Mouse (Mus musculus) CH12.LX (cell line): Measurements from ENCODE around the gene Psg25. TPM values are rescaled to one million over a fixed set of nuclear protein-coding genes. Genes with fewer than 3 reads are reported as not detected.

Experiments used
- DNase-seq: peaks from one replicate; pipeline ENCODE4 v3.0.0-alpha.2; 2013; ENCODE audit errors: extremely low read depth
- H3K27ac ChIP-seq: 2 replicates; pipeline ENCODE4 v1.5.1; 2012; ENCODE audit warnings: low read depth, mild to moderate bottlenecking, control low read depth, moderate library complexity; ENCODE audit not compliant: insufficient read depth
- H3K27me3 ChIP-seq: replicated peaks from 2 replicates; pipeline ENCODE3; 2012; ENCODE audit warnings: inconsistent platforms
- H3K36me3 ChIP-seq, 2 experiments: replicated peaks in 1 of 2; 2 replicates each; pipeline versions ENCODE3 to v1.6.1; 2012; ENCODE audit warnings: inconsistent platforms in 1 of 2, low read length in 1 of 2, mild to moderate bottlenecking in 1 of 2, mixed read lengths in 1 of 2, moderate library complexity in 1 of 2; ENCODE audit not compliant: control insufficient read depth in 1 of 2, insufficient read depth in 1 of 2
- H3K4me1 ChIP-seq, 2 experiments: 2 replicates each; pipeline ENCODE4 v1.6.1; 2012; ENCODE audit warnings: inconsistent platforms in 1 of 2, moderate library complexity in 1 of 2; ENCODE audit not compliant: insufficient read depth in 2 of 2, control insufficient read depth in 1 of 2
- H3K4me2 ChIP-seq: 2 replicates; pipeline ENCODE4 v1.6.1; 2012; ENCODE audit warnings: low read depth, mild to moderate bottlenecking, control low read depth; ENCODE audit not compliant: poor library complexity, insufficient read depth, severe bottlenecking
- H3K4me3 ChIP-seq, 3 experiments: fragments of 150-350 bp in 1 of 3; sonication (generic) in 1 of 3; replicated peaks in 1 of 3; 2 replicates each; pipeline versions ENCODE3 to v1.5.1; 2011 to 2012; ENCODE audit warnings: low read depth in 2 of 3, low read length in 2 of 3, mild to moderate bottlenecking in 2 of 3, moderate library complexity in 2 of 3, control low read depth in 1 of 3, improper control_type of control experiment in 1 of 3, inconsistent platforms in 1 of 3, mixed read lengths in 1 of 3; ENCODE audit not compliant: poor library complexity in 1 of 3
- H3K79me2 ChIP-seq: replicated peaks from 2 replicates; pipeline ENCODE4 v1.6.1; 2012; ENCODE audit warnings: mild to moderate bottlenecking, moderate library complexity; ENCODE audit not compliant: control insufficient read depth, poor library complexity, insufficient read depth, severe bottlenecking; ENCODE audit errors: extremely low read depth
- H3K9ac ChIP-seq: 2 replicates; pipeline ENCODE4 v1.6.1; 2012; ENCODE audit warnings: low read depth, mild to moderate bottlenecking, control low read depth, moderate library complexity; ENCODE audit not compliant: insufficient read depth
- H3K9me3 ChIP-seq: replicated peaks from 2 replicates; pipeline ENCODE3; 2012; ENCODE audit warnings: low read length, inconsistent platforms, mixed read lengths
- CHD1 ChIP-seq: IDR thresholded peaks from 2 replicates; pipeline ENCODE4 v1.6.1; 2012; ENCODE audit warnings: low read depth, low read length, improper control_type of control experiment, inconsistent platforms
- CHD2 ChIP-seq: IDR thresholded peaks from 2 replicates; pipeline ENCODE4 v1.6.1; 2011; ENCODE audit warnings: low read length, improper control_type of control experiment
- ETS1 ChIP-seq: conservative IDR thresholded peaks from 2 replicates; pipeline ENCODE4 v1.6.1; 2012; ENCODE audit warnings: low read depth, mild to moderate bottlenecking, inconsistent platforms, low read length, improper control_type of control experiment, moderate library complexity
- JUN ChIP-seq: IDR thresholded peaks from 2 replicates; pipeline ENCODE4 v1.6.1; 2011; ENCODE audit warnings: low read depth, mild to moderate bottlenecking, low read length, improper control_type of control experiment, moderate library complexity; ENCODE audit not compliant: insufficient read depth
- MAFK ChIP-seq: IDR thresholded peaks from 2 replicates; pipeline ENCODE4 v1.6.1; 2011; ENCODE audit warnings: low read length, improper control_type of control experiment; ENCODE audit not compliant: insufficient replicate concordance
- MEF2A ChIP-seq: IDR thresholded peaks from 2 replicates; pipeline ENCODE4 v1.6.1; 2014; ENCODE audit warnings: low read depth, mild to moderate bottlenecking, inconsistent platforms, low read length, improper control_type of control experiment, borderline replicate concordance
- NELFE ChIP-seq: IDR thresholded peaks from 2 replicates; pipeline ENCODE4 v1.6.1; 2011; ENCODE audit warnings: low read depth, low read length, improper control_type of control experiment
- PAX5 ChIP-seq: IDR thresholded peaks from 2 replicates; pipeline ENCODE4 v1.6.1; 2012; ENCODE audit warnings: low read length, inconsistent platforms, mixed read lengths
- POLR2A ChIP-seq: IDR thresholded peaks from 2 replicates; pipeline ENCODE4 v1.6.1; 2011; ENCODE audit warnings: low read depth, mild to moderate bottlenecking, improper control_type of control experiment, low read length
- RAD21 ChIP-seq: IDR thresholded peaks from 2 replicates; pipeline ENCODE4 v1.6.1; 2011; ENCODE audit warnings: low read depth, mild to moderate bottlenecking, low read length, improper control_type of control experiment, moderate library complexity
- SMC3 ChIP-seq: IDR thresholded peaks from 2 replicates; pipeline ENCODE4 v1.6.1; 2011; ENCODE audit warnings: low read depth, low read length, improper control_type of control experiment
- USF2 ChIP-seq: conservative IDR thresholded peaks from 2 replicates; pipeline ENCODE4 v1.6.1; 2011; ENCODE audit warnings: low read depth, low read length, improper control_type of control experiment
- dilution Hi-C: fragments of 300-500 bp; cut with MboI; formaldehyde crosslinking; loops from 2 replicates; pipeline ENCODE4 v1.14.3; 2020; ENCODE audit warnings: low sequenced_read_pairs; ENCODE audit not compliant: extremely low pct_unique_long_range_greater_than_20kb, extremely low pct_ligation_motif_present
- in situ Hi-C: fragments of 300-500 bp; cut with MboI; formaldehyde crosslinking; loops from 3 replicates; pipeline ENCODE4 v1.14.3; 2019; ENCODE audit warnings: low sequenced_read_pairs, low pct_ligation_motif_present, low pct_unique_long_range_greater_than_20kb, mixed read lengths
- polyA plus RNA-seq: library from polyadenylated mRNA; unstranded; fragments of >175 nt; gene quantifications from 2 replicates; pipeline ENCODE4 v1.2.1, GENCODE M21; 2012; ENCODE audit warnings: low read depth; ENCODE audit not compliant: insufficient read length
- total RNA-seq, 2 experiments: library from RNA; depleted of rRNA; stranded (reverse); fragments of 300-350 nt in 1 of 2; fragments of >200 nt in 1 of 2; gene quantifications; 2 replicates each; pipeline ENCODE4 v1.2.3; 2012 to 2014

Psg25 gene
- total and polyA plus RNA-seq, 3 experiments = not detected

- peaks cover 4% of the 10 kb centered on the region for H3K27me3 ChIP-seq
- no peak within 1 kb of the TSS for H3K4me2 ChIP-seq
- H3K36me3 ChIP-seq = no peaks in the 10 kb centered on the region
- H3K4me1 ChIP-seq = no peaks in the 10 kb centered on the region
- in situ Hi-C loops = no loop called here
- no peak within 1 kb of the TSS for H3K9ac ChIP-seq
- no peak for TF ChIP-seq RAD21
- no peak for TF ChIP-seq JUN
- no peak for TF ChIP-seq CHD1
- TF ChIP-seq NELFE = no peak
- TF ChIP-seq MAFK = no peak
- no peak for TF ChIP-seq CHD2
- TF ChIP-seq SMC3 = no peak
- no peak for TF ChIP-seq USF2
- TF ChIP-seq ETS1 = no peak
- no peak for TF ChIP-seq POLR2A
- TF ChIP-seq MEF2A = no peak
- TF ChIP-seq PAX5 = no peak
- no peak for DNase-seq
- no peaks in the 10 kb centered on the region for H3K79me2 ChIP-seq
- no peak within 1 kb of the TSS for H3K4me3 ChIP-seq
- H3K9me3 ChIP-seq = no peaks in the 10 kb centered on the region
- H3K27ac ChIP-seq = no peak within 1 kb of the TSS
- dilution Hi-C loops = no loop called here
Measured at GRCm38 (mm10) chr7:18484077-18484476, 48.0 kb downstream of the Psg25 start, which contains the start of gene Psg26. Gene Psg26, minus strand, starts transcription at chr7:18484177.

Other genes starting within 250 kb of the Psg25 start
- not detected in 2 replicates for gene Psg18, start 177.3 kb downstream of the Psg25 start, total RNA-seq (2012; rRNA removed)
- not detected in 2 replicates for gene Psg18, start 177.3 kb downstream of the Psg25 start, total RNA-seq (2014; rRNA removed)
- gene Psg18, start 177.3 kb downstream of the Psg25 start, polyA plus RNA-seq = not detected in 2 replicates
- not detected in 2 replicates for gene Psg28, start 100.2 kb downstream of the Psg25 start, total RNA-seq (2012; rRNA removed)
- not detected in 2 replicates for gene Psg28, start 100.2 kb downstream of the Psg25 start, total RNA-seq (2014; rRNA removed)
- not detected in 2 replicates for gene Psg28, start 100.2 kb downstream of the Psg25 start, polyA plus RNA-seq
- gene Psg26, start 48.1 kb downstream of the Psg25 start, total RNA-seq (2012; rRNA removed) = not detected in 2 replicates
- gene Psg26, start 48.1 kb downstream of the Psg25 start, total RNA-seq (2014; rRNA removed) = not detected in 2 replicates
- gene Psg26, start 48.1 kb downstream of the Psg25 start, polyA plus RNA-seq = not detected in 2 replicates
- gene Psg27, start 35.0 kb upstream of the Psg25 start, total RNA-seq (2012; rRNA removed) = not detected in 2 replicates
- not detected in 2 replicates for gene Psg27, start 35.0 kb upstream of the Psg25 start, total RNA-seq (2014; rRNA removed)
- not detected in 2 replicates for gene Psg27, start 35.0 kb upstream of the Psg25 start, polyA plus RNA-seq
- not detected in 2 replicates for gene Psg23, start 84.2 kb upstream of the Psg25 start, total RNA-seq (2012; rRNA removed)
- not detected in 2 replicates for gene Psg23, start 84.2 kb upstream of the Psg25 start, total RNA-seq (2014; rRNA removed)
- not detected in 2 replicates for gene Psg23, start 84.2 kb upstream of the Psg25 start, polyA plus RNA-seq
- gene Psg21, start 124.5 kb upstream of the Psg25 start, total RNA-seq (2012; rRNA removed) = not detected in 2 replicates
- not detected in 2 replicates for gene Psg21, start 124.5 kb upstream of the Psg25 start, total RNA-seq (2014; rRNA removed)
- gene Psg21, start 124.5 kb upstream of the Psg25 start, polyA plus RNA-seq = not detected in 2 replicates
- gene Psg20, start 153.9 kb upstream of the Psg25 start, total RNA-seq (2012; rRNA removed) = not detected in 2 replicates
- not detected in 2 replicates for gene Psg20, start 153.9 kb upstream of the Psg25 start, total RNA-seq (2014; rRNA removed)
- gene Psg20, start 153.9 kb upstream of the Psg25 start, polyA plus RNA-seq = not detected in 2 replicates
- not detected in 2 replicates for gene Psg22, start 185.8 kb upstream of the Psg25 start, total RNA-seq (2012; rRNA removed)
- gene Psg22, start 185.8 kb upstream of the Psg25 start, total RNA-seq (2014; rRNA removed) = not detected in 2 replicates
- not detected in 2 replicates for gene Psg22, start 185.8 kb upstream of the Psg25 start, polyA plus RNA-seq